Mouse (Mus musculus): ENCODE results near the gene Mog. TPM values are rescaled to one million over a fixed set of nuclear protein-coding genes. Genes with fewer than 3 reads are reported as not detected.
A peak's percentile ranks its signal among the peaks of the same experiment; 100 is the strongest.

Mog gene
- polyA plus RNA-seq, 1 experiment: 0.04 TPM

DNA sequence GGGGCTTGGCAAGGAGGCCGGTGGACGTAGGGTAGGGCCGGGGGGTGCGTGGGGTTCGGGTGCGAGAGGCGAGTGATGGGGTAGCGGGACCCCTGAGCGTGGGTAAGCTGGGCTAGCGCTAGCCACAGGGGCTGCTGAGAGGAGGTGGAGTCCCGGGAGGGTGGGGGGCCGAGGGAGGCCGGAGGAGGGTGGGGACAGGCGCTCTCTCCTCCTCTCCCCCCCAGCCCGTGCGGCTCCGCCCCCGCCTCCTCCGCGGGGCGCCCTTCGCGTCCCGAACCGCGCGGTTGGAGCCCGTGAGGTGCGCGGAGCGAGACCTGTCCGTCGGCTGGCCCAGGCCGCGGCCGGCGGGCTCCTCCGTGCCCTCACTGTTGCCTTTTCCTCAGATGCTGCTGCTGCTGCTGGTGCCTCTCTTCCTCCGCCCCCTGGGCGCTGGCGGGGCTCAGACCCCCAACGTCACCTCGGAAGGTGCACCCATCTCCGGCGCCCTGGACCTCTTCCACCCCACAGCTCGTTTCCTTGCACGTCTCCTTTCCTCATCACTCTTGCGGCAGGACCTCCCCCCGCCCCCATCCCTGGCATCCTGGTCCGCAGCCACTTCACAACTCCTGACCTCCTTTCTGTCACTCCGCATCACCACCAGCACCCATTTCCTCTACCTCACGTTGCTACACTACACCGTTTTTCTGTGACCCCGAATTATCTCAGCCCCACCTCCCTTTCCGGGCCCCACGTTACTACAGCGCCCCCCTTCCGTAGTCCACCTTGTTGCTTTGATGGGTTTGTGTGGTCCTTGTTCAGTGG is 23.3 kb upstream of the Mog start:
- H3K4me3 ChIP-seq: peak overlapping the region; percentile 47
- peak; percentile 38 for TF ChIP-seq POLR2A (IDR thresholded peaks at IDR 0.05; ENCODE audit: insufficient read length, low read depth)
- no peak for TF ChIP-seq TCF12 (IDR thresholded peaks at IDR 0.05; ENCODE audit: insufficient read depth, poor library complexity, severe bottlenecking)
- TF ChIP-seq REST (IDR thresholded peaks at IDR 0.05; ENCODE audit: insufficient read depth, insufficient read length): no peak
- no peak for TF ChIP-seq POLR2AphosphoS2 (IDR thresholded peaks at IDR 0.05; ENCODE audit: insufficient read length, low read depth)
- no peak for TF ChIP-seq SRF (IDR thresholded peaks at IDR 0.05; ENCODE audit: control insufficient read depth, insufficient read length, low read depth)
- no peak for TF ChIP-seq CEBPB (IDR thresholded peaks at IDR 0.05; ENCODE audit: insufficient read depth, poor library complexity, severe bottlenecking)
- TF ChIP-seq E2F4 (IDR thresholded peaks at IDR 0.05; ENCODE audit: insufficient read depth): no peak

DNA sequence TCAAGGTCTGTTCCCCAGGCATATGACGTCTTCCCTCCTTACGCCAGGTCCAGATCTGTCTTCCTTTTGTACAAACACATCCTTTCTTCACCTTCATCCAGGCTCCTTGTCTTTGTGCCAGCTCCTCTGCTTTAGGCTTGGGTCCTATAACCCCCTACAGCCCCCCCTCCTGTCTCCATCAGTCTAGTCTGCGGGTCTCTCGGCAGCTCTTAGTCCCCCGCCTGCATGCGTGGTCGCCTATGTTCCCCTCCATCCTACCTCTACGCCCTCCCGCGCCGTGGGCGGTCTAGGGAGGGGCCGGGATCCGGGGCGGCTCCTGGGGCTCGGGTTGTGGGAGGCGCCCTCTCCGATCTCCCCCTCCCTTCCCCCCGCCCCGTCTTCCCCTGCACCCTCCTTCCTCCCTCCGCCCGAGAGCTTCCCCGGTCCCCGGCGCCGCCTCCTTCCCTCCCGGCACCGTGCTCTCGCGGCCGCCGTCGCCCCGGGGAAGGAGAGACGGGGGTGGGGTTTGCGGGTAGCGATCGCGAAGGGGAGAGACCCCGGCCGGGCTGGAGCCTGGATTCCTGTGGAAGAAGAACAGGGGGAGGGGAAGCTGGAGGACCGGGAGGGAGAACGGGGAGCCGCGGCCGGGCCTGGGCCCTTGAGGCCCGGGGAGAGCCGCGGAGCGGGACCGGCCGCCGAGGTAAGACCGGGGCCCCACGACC is 22.6 kb upstream of the Mog start, which contains the start of gene Gabbr1:
Gabbr1 (plus strand) TSS at position 356 of the 701 bp plus-strand sequence.
- Histone ChIP-seq H3ac (ENCODE audit: control insufficient read depth, insufficient read length) (peak within 1 kb of the TSS; percentile 67), H3K36me3 (ENCODE audit: control insufficient read depth, insufficient read depth) (no peaks in the 10 kb centered on the region), H3K27me3 (ENCODE audit: control insufficient read depth, insufficient read depth, insufficient read length) (no peaks in the 10 kb centered on the region), H3K4me3 (peak within 1 kb of the TSS; percentile 47), H3K79me2 (ENCODE audit: control insufficient read depth, insufficient read depth) (no peaks in the 10 kb centered on the region), H3K4me2 (ENCODE audit: low read depth) (peak within 1 kb of the TSS; percentile 73)
- TF ChIP-seq REST (IDR thresholded peaks at IDR 0.05; ENCODE audit: insufficient read depth, insufficient read length): no peak
- TF ChIP-seq SRF (IDR thresholded peaks at IDR 0.05; ENCODE audit: control insufficient read depth, insufficient read length, low read depth): no peak
- TF ChIP-seq POLR2A (IDR thresholded peaks at IDR 0.05; ENCODE audit: insufficient read length, low read depth): peak; percentile 28
- TF ChIP-seq USF1 (IDR thresholded peaks at IDR 0.05; ENCODE audit: low read depth): no peak
- TF ChIP-seq POLR2AphosphoS2 (IDR thresholded peaks at IDR 0.05; ENCODE audit: insufficient read length, low read depth): peak; percentile 35
- no peak for TF ChIP-seq TCF3 (IDR thresholded peaks at IDR 0.05; ENCODE audit: insufficient read length, low read depth)
- no peak for TF ChIP-seq MAX (IDR thresholded peaks at IDR 0.05; ENCODE audit: low read depth)
- TF ChIP-seq MYOG (IDR thresholded peaks at IDR 0.05; ENCODE audit: control insufficient read depth in 1 of 3, insufficient read depth in 1 of 3, insufficient read length in 2 of 3, low read depth in 2 of 3): no peak

More for the DNA sequence above, 23.3 kb upstream of the Mog start:
- Histone ChIP-seq H3ac (ENCODE audit: control insufficient read depth, insufficient read length) (peak overlapping the region; percentile 67), H3K4me2 (ENCODE audit: low read depth) (peak overlapping the region; percentile 57), H3K36me3 (ENCODE audit: control insufficient read depth, insufficient read depth) (no peaks in the 10 kb centered on the region), H3K27me3 (ENCODE audit: control insufficient read depth, insufficient read depth, insufficient read length) (no peaks in the 10 kb centered on the region), H3K79me2 (ENCODE audit: control insufficient read depth, insufficient read depth) (no peaks in the 10 kb centered on the region)

DNA sequence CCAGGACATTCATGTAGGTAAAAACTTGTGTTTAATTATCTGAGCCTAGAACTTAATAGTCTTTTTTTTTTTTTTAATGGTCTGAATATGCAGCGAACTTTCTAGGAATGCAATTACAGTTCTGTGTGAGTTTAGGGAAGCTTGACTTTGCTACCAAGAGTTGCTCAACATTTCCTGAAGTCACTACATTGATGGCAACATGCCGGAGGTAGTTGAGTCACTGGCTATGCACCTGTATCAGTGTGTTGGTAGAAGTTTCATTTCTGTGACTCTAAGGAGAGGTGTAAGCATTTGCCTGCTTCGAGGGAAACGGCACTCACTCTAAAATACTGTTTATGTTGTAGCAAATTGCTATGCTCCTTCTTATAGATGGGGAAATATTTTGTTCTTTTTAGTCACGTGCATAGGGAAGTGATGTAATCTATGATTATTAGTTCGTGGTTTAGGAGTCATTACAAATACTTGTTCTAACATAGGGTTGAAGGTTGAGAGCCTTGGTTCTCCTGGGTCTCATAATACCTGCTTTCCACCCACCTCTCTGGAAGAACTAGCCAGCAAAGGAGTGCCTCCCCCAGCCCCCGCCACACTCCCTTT is 21.6 kb upstream of the Mog start:
- no peak overlapping the region for H3ac ChIP-seq (ENCODE audit: control insufficient read depth, insufficient read length)
- peak overlapping the region; percentile 73 for H3K4me2 ChIP-seq (ENCODE audit: low read depth)
- H3K36me3 ChIP-seq (ENCODE audit: control insufficient read depth, insufficient read depth): no peaks in the 10 kb centered on the region
- H3K79me2 ChIP-seq (ENCODE audit: control insufficient read depth, insufficient read depth): no peaks in the 10 kb centered on the region
- H3K4me3 ChIP-seq: peak overlapping the region; percentile 47
- TF ChIP-seq POLR2AphosphoS2 (IDR thresholded peaks at IDR 0.05; ENCODE audit: insufficient read length, low read depth): no peak
- no peak for TF ChIP-seq TCF12 (IDR thresholded peaks at IDR 0.05; ENCODE audit: insufficient read depth, poor library complexity, severe bottlenecking)
- no peak for TF ChIP-seq MYOD1 (IDR thresholded peaks at IDR 0.05; ENCODE audit: control insufficient read depth in 1 of 3, insufficient read length in 2 of 3, low read depth in 2 of 3)
- TF ChIP-seq E2F4 (IDR thresholded peaks at IDR 0.05; ENCODE audit: insufficient read depth): no peak
- no peak for TF ChIP-seq SRF (IDR thresholded peaks at IDR 0.05; ENCODE audit: control insufficient read depth, insufficient read length, low read depth)
- TF ChIP-seq CEBPB (IDR thresholded peaks at IDR 0.05; ENCODE audit: insufficient read depth, poor library complexity, severe bottlenecking): no peak
- TF ChIP-seq REST (IDR thresholded peaks at IDR 0.05; ENCODE audit: insufficient read depth, insufficient read length): no peak
- TF ChIP-seq USF1 (IDR thresholded peaks at IDR 0.05; ENCODE audit: low read depth): no peak
- no peak for TF ChIP-seq TCF3 (IDR thresholded peaks at IDR 0.05; ENCODE audit: insufficient read length, low read depth)
- TF ChIP-seq MAX (IDR thresholded peaks at IDR 0.05; ENCODE audit: low read depth): no peak
- no peak for TF ChIP-seq POLR2A (IDR thresholded peaks at IDR 0.05; ENCODE audit: insufficient read length, low read depth)
- no peaks in the 10 kb centered on the region for H3K27me3 ChIP-seq (ENCODE audit: control insufficient read depth, insufficient read depth, insufficient read length)

DNA sequence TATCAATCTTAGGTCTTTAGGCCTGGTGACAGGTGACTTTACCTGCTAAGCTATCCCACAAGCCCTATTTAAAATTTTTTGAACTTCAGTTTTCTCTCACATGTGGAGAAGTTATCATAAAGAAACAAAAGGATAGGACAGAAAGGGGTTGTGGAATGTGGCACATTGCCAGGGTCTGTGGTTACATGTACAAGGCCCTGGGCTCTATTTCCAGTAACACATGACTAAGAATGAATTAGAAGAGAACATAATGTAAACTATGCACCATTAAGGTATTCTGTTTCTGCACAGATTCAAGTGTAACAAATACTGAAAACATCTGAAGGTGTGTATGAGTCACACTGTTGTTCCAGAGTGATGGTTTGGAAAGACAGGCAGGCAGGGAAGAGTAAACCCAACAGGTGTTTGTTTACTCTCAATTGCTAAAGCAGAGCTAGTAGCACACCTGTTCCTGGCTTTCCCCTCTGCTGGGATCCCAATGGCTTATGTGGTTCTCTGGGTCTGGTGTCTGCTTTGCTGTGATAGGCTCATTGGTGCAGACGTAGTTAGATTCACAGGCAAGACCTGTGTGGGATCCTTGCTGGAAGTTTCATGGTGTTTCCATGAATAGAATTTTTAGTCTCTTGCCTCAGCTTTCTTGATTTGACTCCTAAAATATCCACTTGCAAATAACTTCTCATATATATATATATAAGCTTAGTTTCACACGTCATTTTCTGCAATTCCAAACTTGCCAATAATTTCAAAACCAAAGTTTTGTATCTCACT is 16.1 kb upstream of the Mog start:
- H3K36me3 ChIP-seq (ENCODE audit: control insufficient read depth, insufficient read depth): no peaks in the 10 kb centered on the region
- H3K4me3 ChIP-seq: no peak overlapping the region
- H3K79me2 ChIP-seq (ENCODE audit: control insufficient read depth, insufficient read depth): no peaks in the 10 kb centered on the region
- no peak overlapping the region for H3ac ChIP-seq (ENCODE audit: control insufficient read depth, insufficient read length)
- H3K4me2 ChIP-seq (ENCODE audit: low read depth): no peak overlapping the region
- H3K27me3 ChIP-seq (ENCODE audit: control insufficient read depth, insufficient read depth, insufficient read length): no peaks in the 10 kb centered on the region
- peak in 1 of 3 experiments; percentile 47 for TF ChIP-seq MYOD1 (IDR thresholded peaks at IDR 0.05; ENCODE audit: control insufficient read depth in 1 of 3, insufficient read length in 2 of 3, low read depth in 2 of 3)
- TF ChIP-seq USF1 (IDR thresholded peaks at IDR 0.05; ENCODE audit: low read depth): no peak
